Mouse (Mus musculus) layer of hippocampus, adult 11-12 months (tissue): ENCODE measurements at regions not wholly inside any gene's neighbourhood (a gene's known extent, or its start where the extent isn't known, plus 50 kb on each side); places are given as distances from the start of the nearest gene placed in this dataset.

ENCODE experiments used
- DNase-seq: peaks from one replicate; pipeline ENCODE4 v3.0.0; 2022; ENCODE audit warnings: low spot score

DNA sequence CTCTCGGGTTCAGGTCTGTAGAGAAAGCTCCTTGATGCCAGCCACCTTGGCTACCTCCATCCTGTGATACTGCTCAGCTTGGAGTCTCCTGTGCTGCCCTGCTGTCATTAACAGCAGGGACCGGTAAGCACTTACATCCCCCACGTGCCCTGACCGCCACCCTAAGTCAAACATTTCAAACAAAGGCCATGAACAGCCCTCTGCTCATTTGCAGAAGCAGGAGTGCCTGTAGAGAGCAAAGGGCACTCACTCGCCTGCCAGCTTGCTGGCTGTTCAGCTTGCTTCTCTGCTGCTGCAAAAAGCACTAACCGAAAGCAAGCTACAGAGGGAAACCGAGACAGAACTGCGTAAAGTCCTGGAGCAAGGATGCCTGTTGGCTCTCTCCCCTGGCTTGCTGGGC is 61.8 kb upstream of the Thy1 start:
- no peak for DNase-seq

DNA sequence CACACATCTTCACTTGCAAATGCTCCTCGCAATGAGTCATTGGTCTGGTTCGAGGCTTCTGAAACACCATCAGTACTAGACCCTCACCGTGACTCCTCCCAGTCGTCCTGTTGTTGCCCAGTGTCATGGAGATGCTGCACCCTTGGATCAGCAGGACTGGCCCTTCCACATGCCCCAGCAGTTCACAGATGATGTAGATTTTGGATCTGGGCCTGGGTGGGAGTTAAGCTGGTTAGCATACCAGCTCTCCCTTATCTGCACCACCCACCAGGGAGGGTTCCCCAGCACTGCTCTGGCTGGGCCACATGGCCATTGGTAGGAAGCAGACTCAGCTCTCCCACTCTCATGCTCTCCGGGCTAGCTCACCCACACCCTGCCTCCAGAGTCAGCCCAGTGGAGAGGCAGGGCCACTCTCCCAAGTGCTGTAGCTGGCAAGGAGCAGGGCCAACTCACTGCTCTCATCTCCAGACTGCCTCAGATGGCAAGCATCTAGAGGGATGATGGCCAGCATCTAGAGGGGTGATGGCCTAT is 60.8 kb upstream of the Thy1 start:
- no peak for DNase-seq

DNA sequence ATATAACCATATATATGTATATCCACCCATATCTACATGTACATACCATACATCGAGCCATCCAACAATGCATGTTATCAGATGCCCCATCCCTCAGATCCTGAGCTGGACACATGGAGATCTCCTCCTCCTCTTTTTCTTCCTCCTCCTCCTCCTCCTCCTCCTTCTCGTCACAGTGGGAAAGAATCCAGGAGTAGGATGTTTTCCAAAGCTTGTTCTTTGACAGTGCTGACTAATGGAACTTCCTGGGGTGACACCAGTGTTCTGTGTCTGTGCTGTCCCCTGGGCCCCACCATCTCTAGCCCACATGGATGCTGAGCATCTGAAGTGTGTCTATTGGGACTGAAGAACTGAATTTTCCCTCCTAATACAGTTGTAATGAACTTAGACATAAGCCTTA is 60.0 kb upstream of the Thy1 start:
- DNase-seq = no peak

DNA sequence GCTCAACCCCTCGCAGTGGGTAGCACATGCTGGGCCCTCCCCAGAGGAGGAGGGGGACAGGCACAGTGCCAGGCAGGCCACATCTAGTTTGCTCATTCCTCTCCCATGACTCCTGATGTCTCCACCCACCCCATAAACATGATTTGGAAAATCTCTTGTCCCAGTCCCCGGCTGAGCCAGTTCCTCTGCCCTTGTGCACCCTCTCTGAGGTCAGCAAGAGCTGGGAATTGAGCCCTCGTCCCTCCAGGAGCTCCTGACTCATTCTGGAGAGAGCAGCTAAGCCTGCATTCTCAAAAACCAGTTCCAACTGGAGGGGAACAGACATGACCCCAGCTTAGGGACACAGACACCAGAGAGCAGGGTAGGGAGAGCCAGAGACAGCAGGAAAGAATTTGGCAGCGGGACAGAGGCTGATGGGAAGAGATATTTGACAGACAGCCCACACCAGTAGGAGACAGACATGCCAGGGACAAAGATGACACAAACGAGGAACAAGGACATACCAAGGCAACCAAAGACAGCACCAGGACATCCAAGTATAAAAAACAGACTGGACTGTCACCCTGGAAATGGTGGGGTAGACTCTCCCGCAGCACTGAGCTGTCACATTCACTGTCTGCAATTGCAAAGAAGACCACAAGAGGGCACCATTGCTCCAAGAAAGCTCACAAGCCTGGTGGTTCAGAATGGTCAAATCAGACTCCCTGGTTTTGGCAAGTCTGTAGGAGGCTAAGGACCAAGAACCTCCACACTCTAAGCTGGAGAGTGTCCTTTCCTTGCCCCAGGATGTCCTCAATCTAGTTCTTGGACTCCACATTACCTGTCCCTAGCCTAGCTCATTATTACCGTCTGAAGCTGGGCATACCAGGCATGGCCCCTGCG is 58.8 kb upstream of the Thy1 start:
- DNase-seq = peak; percentile 91

DNA sequence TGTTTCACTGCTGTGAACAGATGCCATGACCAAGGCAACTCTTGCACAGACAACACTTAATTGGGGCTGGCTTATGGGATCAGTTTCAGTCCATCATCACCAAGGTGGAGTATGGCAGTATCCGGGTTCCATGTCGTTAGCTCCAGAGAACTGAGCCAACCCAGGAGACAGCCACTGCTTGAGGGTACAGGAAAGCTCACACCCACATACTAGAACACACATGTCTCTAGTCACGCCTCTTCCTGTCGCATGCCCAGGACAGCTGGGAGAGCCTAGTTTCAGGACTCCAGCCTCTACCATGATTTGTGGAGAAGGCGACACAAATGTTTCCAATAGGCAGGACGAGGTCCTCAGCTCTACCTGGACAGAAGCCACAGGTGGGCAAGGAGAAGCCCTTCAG is 55.2 kb upstream of the Thy1 start:
- no peak for DNase-seq

DNA sequence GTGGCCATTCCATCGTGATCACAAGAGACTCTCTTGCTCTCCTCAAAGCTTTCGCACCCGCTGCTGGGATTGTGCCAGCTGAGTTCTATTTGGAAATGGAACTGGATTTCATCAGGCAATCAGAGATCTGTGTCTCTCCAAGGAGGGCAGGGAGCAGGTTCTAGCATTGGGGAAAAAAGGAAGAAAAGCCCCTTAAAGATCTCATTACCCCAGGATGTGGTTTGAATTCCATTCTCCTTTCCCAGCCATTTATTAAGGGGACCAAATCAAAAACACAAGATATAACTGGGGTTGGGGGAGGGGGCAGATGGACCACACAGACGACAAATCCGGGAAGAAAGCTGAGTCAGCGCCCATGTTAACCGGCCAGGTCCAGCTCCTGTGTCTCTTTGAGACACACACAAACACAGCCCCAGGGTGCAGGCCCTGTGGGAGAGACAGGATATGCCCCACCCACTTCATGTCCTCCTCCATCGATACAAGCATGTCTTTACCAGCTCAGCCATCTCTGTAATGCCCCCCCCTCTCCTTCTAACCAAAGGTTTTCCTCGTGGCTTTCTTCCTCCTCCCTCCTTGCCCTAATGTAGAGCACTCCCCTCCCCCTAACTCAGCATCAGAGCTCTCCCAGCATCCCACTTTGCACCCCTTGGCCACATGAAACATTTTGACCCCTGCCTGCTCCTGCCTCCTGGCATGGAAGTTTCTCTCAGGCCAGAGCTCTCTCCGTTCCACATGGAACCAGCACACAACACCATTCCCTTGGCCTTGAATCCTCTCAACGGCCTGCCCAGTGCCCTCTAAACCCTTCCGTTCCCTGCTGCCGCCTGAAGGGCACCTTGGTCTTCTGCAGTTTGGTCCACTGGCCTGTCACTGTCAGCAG is 54.0 kb upstream of the Thy1 start:
- no peak for DNase-seq

DNA sequence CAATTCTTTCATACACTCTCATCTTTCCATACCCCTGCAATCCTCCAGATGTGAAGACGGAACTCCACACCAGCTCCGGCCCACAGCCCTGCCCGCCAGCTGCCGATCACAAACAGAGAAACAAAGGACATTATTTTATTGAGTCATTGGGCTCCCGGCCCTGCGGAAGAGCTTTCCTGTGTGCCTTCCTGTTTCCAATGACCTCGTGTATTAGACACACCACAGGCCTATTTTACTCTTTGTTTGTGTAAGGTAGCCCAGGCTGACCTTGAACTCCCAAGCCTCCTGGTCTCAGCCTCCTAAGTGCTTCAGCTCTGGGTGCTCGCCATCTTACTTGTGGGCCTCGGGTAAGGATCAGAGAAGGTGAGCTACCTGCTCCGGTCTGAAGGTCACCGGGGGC is 53.1 kb upstream of the Thy1 start:
- DNase-seq = no peak

DNA sequence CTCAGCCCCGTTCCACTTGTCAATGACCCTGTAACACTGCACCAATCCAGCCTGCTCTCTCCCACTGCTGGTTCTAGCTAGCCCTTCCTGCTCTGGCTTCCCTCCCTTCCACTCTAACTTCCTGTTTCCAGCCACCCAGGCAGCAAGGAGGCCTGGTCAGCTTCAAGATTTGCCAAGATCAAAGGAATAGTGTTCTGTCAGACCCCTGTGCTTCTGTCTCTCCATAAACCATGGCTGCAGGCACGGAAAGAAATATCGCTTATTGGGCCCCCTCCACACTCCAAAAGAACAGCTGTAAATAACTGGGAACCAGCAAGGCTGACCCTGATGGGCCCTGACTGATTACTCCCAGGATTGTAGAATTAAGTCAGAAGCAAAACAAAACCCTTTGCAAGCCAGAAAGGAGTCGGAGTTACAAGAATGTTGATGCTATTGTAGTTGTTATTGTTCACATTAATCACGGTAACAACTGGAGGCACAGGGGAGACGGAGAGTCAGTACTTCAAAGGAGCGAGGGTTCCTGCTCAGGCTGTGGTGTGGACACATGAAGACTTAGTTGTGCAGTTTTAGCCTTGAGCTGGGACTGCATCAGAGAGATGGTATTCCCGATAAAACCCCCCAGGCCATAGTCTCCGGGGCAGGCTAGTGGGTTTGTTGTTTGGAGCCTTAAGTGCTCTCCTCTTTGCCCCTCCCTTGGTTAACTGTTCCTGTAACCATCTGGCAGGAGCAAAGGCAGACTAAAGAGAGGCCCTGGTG is 49.8 kb upstream of the Thy1 start:
- DNase-seq = no peak
